Mouse (Mus musculus): ENCODE results near the gene Serpinb5.

Serpinb5 gene

GRCm38 (mm10) chr1:106860847-106861246 is at the start of gene Serpinb5:
TSS of gene Serpinb5 (plus strand) at chr1:106861173.
- TF ChIP-seq GATA4 (IDR thresholded peaks at IDR 0.05; ENCODE audit: insufficient replicate concordance, low read length) = no peak

- TF ChIP-seq GATA4 (IDR thresholded peaks at IDR 0.05; ENCODE audit: insufficient replicate concordance, low read length) = no peak
Measured at GRCm38 (mm10) chr1:106814864-106815263, 46.1 kb upstream of the Serpinb5 start.

- no peak for TF ChIP-seq GATA4 (IDR thresholded peaks at IDR 0.05; ENCODE audit: insufficient replicate concordance, low read length)
Measured at GRCm38 (mm10) chr1:106815265-106815664, 45.7 kb upstream of the Serpinb5 start.

GRCm38 (mm10) chr1:106816766-106817165 is 44.2 kb upstream of the Serpinb5 start:
- TF ChIP-seq GATA4 (IDR thresholded peaks at IDR 0.05; ENCODE audit: insufficient replicate concordance, low read length) = no peak

GRCm38 (mm10) chr1:106818323-106818722 is 42.6 kb upstream of the Serpinb5 start:
- TF ChIP-seq GATA4 (IDR thresholded peaks at IDR 0.05; ENCODE audit: insufficient replicate concordance, low read length) = no peak

GRCm38 (mm10) chr1:106822297-106822696 is 38.7 kb upstream of the Serpinb5 start:
- no peak for TF ChIP-seq GATA4 (IDR thresholded peaks at IDR 0.05; ENCODE audit: insufficient replicate concordance, low read length)

GRCm38 (mm10) chr1:106828784-106829183 is 32.2 kb upstream of the Serpinb5 start:
- TF ChIP-seq GATA4 (IDR thresholded peaks at IDR 0.05; ENCODE audit: insufficient replicate concordance, low read length) = no peak

GRCm38 (mm10) chr1:106865543-106865942 is 4.6 kb downstream of the Serpinb5 start:
- TF ChIP-seq GATA4 (IDR thresholded peaks at IDR 0.05; ENCODE audit: insufficient replicate concordance, low read length) = no peak

- TF ChIP-seq GATA4 (IDR thresholded peaks at IDR 0.05; ENCODE audit: insufficient replicate concordance, low read length) = no peak
Measured at GRCm38 (mm10) chr1:106866029-106866428, 5.1 kb downstream of the Serpinb5 start.

- no peak for TF ChIP-seq GATA4 (IDR thresholded peaks at IDR 0.05; ENCODE audit: insufficient replicate concordance, low read length)
Measured at GRCm38 (mm10) chr1:106866768-106867167, 5.8 kb downstream of the Serpinb5 start.

GRCm38 (mm10) chr1:106869986-106870385 is 9.0 kb downstream of the Serpinb5 start:
- TF ChIP-seq GATA4 (IDR thresholded peaks at IDR 0.05; ENCODE audit: insufficient replicate concordance, low read length) = no peak

GRCm38 (mm10) chr1:106875193-106875886 is 14.4 kb downstream of the Serpinb5 start:
- no peak for TF ChIP-seq GATA4 (IDR thresholded peaks at IDR 0.05; ENCODE audit: insufficient replicate concordance, low read length)

- no peak for TF ChIP-seq GATA4 (IDR thresholded peaks at IDR 0.05; ENCODE audit: insufficient replicate concordance, low read length)
Measured at GRCm38 (mm10) chr1:106876147-106876546, 15.2 kb downstream of the Serpinb5 start.

GRCm38 (mm10) chr1:106882723-106883122 is 21.8 kb downstream of the Serpinb5 start:
- TF ChIP-seq GATA4 (IDR thresholded peaks at IDR 0.05; ENCODE audit: insufficient replicate concordance, low read length) = no peak

GRCm38 (mm10) chr1:106883369-106883768 is 22.4 kb downstream of the Serpinb5 start:
- TF ChIP-seq GATA4 (IDR thresholded peaks at IDR 0.05; ENCODE audit: insufficient replicate concordance, low read length) = no peak

GRCm38 (mm10) chr1:106883812-106884211 is 22.8 kb downstream of the Serpinb5 start:
- TF ChIP-seq GATA4 (IDR thresholded peaks at IDR 0.05; ENCODE audit: insufficient replicate concordance, low read length) = no peak

GRCm38 (mm10) chr1:106901406-106901805 is 40.4 kb downstream of the Serpinb5 start:
- TF ChIP-seq GATA4 (IDR thresholded peaks at IDR 0.05; ENCODE audit: insufficient replicate concordance, low read length) = no peak
